Mouse (Mus musculus) testis, adult 2 months (tissue): Measurements from ENCODE around the gene Mlh1.

Source experiments
- CTCF ChIP-seq: fragments of 200-500 bp; IDR thresholded peaks from 2 replicates; pipeline ENCODE4 v1.5.1; 2012; ENCODE audit warnings: low read depth, mild to moderate bottlenecking, inconsistent platforms, low read length, moderate library complexity; ENCODE audit not compliant: control insufficient read depth, insufficient read depth, insufficient replicate concordance
- POLR2A ChIP-seq: fragments of 200-500 bp; IDR thresholded peaks from 2 replicates; pipeline ENCODE4 v1.6.1; 2012; ENCODE audit warnings: low read depth, mild to moderate bottlenecking, inconsistent platforms, low read length, moderate library complexity; ENCODE audit not compliant: control insufficient read depth

DNA sequence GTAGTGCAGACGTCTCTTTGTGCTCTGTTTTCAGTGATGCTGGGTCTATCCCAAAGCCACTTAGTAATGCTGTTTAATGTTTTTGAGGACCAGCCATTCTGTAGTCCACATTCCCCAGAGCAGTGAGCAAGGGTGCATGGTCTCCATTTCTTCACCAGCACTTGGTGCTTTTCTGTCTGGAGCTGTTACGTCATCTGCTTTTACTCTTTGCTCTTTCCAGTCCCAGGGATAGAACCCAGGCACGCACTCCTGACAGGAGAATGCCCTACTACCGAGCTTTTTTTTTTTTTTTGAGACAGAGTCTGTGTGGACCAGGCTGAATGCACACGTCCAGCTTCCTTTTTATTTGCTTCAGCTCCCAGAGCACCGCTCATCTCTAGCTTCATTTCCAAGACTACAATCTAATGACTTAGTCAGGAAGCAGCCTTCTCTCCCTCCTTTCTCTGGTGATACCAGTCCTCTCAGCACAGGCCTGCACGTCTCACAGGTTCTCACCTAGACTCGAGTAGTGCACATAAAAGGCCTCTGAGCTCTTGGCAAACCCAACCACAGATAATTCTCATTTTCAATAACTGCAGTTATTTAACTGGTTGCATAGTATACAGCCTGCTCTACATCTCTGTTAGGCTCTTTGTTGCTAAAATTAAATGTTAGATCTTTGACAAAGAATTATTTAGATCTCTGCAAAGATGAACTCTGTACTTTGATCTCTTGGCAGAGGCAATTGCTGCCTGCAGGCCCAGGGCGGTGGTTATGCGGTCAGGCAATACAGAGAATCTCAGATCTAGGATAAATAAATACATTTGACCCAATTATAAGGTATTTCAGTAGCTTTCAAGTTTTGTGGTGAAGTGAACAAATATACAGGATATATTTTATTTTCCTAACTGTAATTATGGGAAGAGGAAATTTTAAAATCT lies 60.2 kb downstream of the Mlh1 start:
- TF ChIP-seq CTCF = no peak
- TF ChIP-seq POLR2A = no peak
